Comparison of ENCODE assay signal across 11 mouse cellular contexts in genomic region chr16:35747417-35748236, GRCm38 (mm10). TPM values are rescaled to one million over a fixed set of nuclear protein-coding genes. Genes with fewer than 3 reads are reported as not detected.
DNase-seq lines count a peak whose midpoint lies in the region; ATAC-seq and TF ChIP-seq lines count a peak whose summit lies in the region.
"Had no signal": no experiment of that assay in that cellular context is flagged by ENCODE, and none has a peak within 500 bp of the region (broad histone marks: within the 10 kb centered on the region; RNA-seq: fewer than 3 reads in every experiment).

No protein-coding gene starts in this region.

- H3K4me3 ChIP-seq in forebrain, embryonic 15.5 days, result no peak overlapping the region
- H3K4me3 ChIP-seq in forebrain, embryonic 11.5 days (ENCODE audit: low read depth, low read length), result no peak overlapping the region
- no peak overlapping the region for H3K4me3 ChIP-seq in liver, postnatal 0 days (ENCODE audit: low read depth, low read length)
- no peak overlapping the region for H3K4me3 ChIP-seq in liver, embryonic 11.5 days (ENCODE audit: low read depth, low read length)
- H3K4me3 ChIP-seq: liver, embryonic 12.5 days had no signal

- no peaks in the 10 kb centered on the region for H3K27me3 ChIP-seq in forebrain, embryonic 15.5 days
- H3K27me3 ChIP-seq in forebrain, embryonic 11.5 days (ENCODE audit: control insufficient read depth, insufficient read depth, low read length), result no peaks in the 10 kb centered on the region
- no peaks in the 10 kb centered on the region for H3K27me3 ChIP-seq in liver, postnatal 0 days (ENCODE audit: insufficient read depth, low read length)
- H3K27me3 ChIP-seq in liver, embryonic 11.5 days (replicated peaks; ENCODE audit: control insufficient read depth, insufficient read depth, low read length), result no peaks in the 10 kb centered on the region
- H3K27me3 ChIP-seq: liver, embryonic 12.5 days had no signal

- H3K4me2 ChIP-seq in forebrain, embryonic 15.5 days (replicated peaks), result no peak overlapping the region
- no peak overlapping the region for H3K4me2 ChIP-seq in forebrain, embryonic 11.5 days (ENCODE audit: low read depth, low read length, severe bottlenecking)
- H3K4me2 ChIP-seq in liver, postnatal 0 days (ENCODE audit: low read depth, low read length), result no peak overlapping the region
- H3K4me2 ChIP-seq in liver, embryonic 11.5 days, result no peak overlapping the region
- H3K4me2 ChIP-seq: liver, embryonic 12.5 days had no signal

- WGBS in forebrain, embryonic 15.5 days, result 55% methylated on average over 9 of the region's 9 CpGs
- 90% methylated on average over 9 of the region's 9 CpGs for WGBS in forebrain, embryonic 11.5 days
- 65% methylated on average over 9 of the region's 9 CpGs for WGBS in liver, postnatal 0 days (ENCODE audit: insufficient replicate concordance)
- WGBS in liver, embryonic 11.5 days, result 85% methylated on average over 9 of the region's 9 CpGs

- no peak for TF ChIP-seq CTCF in liver, postnatal 0 days (IDR thresholded peaks at IDR 0.05; ENCODE audit: low read depth)

- no peak overlapping the region for H3K9ac ChIP-seq in forebrain, embryonic 15.5 days (replicated peaks)
- H3K9ac ChIP-seq in forebrain, embryonic 11.5 days (ENCODE audit: low read length), result no peak overlapping the region
- H3K9ac ChIP-seq in liver, postnatal 0 days (replicated peaks), result no peak overlapping the region
- no peak overlapping the region for H3K9ac ChIP-seq in liver, embryonic 11.5 days (ENCODE audit: low read depth, low read length)
- H3K9ac ChIP-seq: liver, embryonic 12.5 days had no signal

- H3K27ac ChIP-seq in forebrain, embryonic 15.5 days (replicated peaks), result peak overlapping the region; percentile 3; the same call in 1 of the 2 replicates
- no peak overlapping the region; the same call in 1 of the 2 replicates for H3K27ac ChIP-seq in forebrain, embryonic 11.5 days (ENCODE audit: low read depth, low read length)
- H3K27ac ChIP-seq in liver, postnatal 0 days (ENCODE audit: low read depth), result 0 out of 2 replicates have a peak overlapping the region, but pooled peaks have one; percentile 11
- no peak overlapping the region for H3K27ac ChIP-seq in liver, embryonic 11.5 days (ENCODE audit: low read depth, low read length)
- H3K27ac ChIP-seq: liver, embryonic 12.5 days; macrophage had no signal

- DNase-seq in forebrain, embryonic 11.5 days (ENCODE audit: low spot score), result no peak
- DNase-seq in liver, postnatal 0 days, result peak; percentile 35
- DNase-seq in liver, embryonic 11.5 days (ENCODE audit: low spot score), result no peak
- DNase-seq in cerebellum, postnatal 25 days, result peak; percentile 37 to 48
- peak; percentile 69 to 79 for DNase-seq in thymus, postnatal 10 days (ENCODE audit: low spot score in 2 of 2)
- DNase-seq: right cerebral cortex, postnatal 4 days had no signal

- H3K9me3 ChIP-seq in forebrain, embryonic 15.5 days, result no peaks in the 10 kb centered on the region
- H3K9me3 ChIP-seq in forebrain, embryonic 11.5 days (ENCODE audit: control insufficient read depth, low read length), result no peaks in the 10 kb centered on the region
- H3K9me3 ChIP-seq in liver, postnatal 0 days (ENCODE audit: low read length), result no peaks in the 10 kb centered on the region
- H3K9me3 ChIP-seq in liver, embryonic 11.5 days (ENCODE audit: control insufficient read depth, low read length), result no peaks in the 10 kb centered on the region
- H3K9me3 ChIP-seq: liver, embryonic 12.5 days had no signal

- H3K36me3 ChIP-seq in forebrain, embryonic 15.5 days, result no peaks in the 10 kb centered on the region
- no peaks in the 10 kb centered on the region for H3K36me3 ChIP-seq in forebrain, embryonic 11.5 days (ENCODE audit: control insufficient read depth, insufficient read depth, low read length)
- peaks cover 4% of the 10 kb centered on the region; the same call in 1 of the 2 replicates for H3K36me3 ChIP-seq in liver, postnatal 0 days (replicated peaks; ENCODE audit: insufficient read depth, low read length)
- no peaks in the 10 kb centered on the region for H3K36me3 ChIP-seq in liver, embryonic 11.5 days (ENCODE audit: control insufficient read depth, insufficient read depth, low read length)
- H3K36me3 ChIP-seq: liver, embryonic 12.5 days had no signal

- no peak for ATAC-seq in forebrain, embryonic 15.5 days (replicated peaks)
- no peak for ATAC-seq in forebrain, embryonic 11.5 days (replicated peaks; ENCODE audit: low FRiP score)
- ATAC-seq in liver, postnatal 0 days, result peak; percentile 19; the same call in 1 of the 2 replicates
- no peak for ATAC-seq in liver, embryonic 11.5 days (replicated peaks; ENCODE audit: low FRiP score)
- ATAC-seq in erythroblast, adult 5-6 weeks (replicated peaks; ENCODE audit: low FRiP score, poor library complexity, severe bottlenecking), result no peak
- ATAC-seq in inflammation-experienced regulatory T-cells, adult 6 months, result no peak
- ATAC-seq: liver, embryonic 12.5 days had no signal

- H3K4me1 ChIP-seq in forebrain, embryonic 15.5 days, result peaks cover 13% of the 10 kb centered on the region
- H3K4me1 ChIP-seq in forebrain, embryonic 11.5 days (replicated peaks; ENCODE audit: control insufficient read depth, insufficient read depth, low read length), result no peaks in the 10 kb centered on the region
- H3K4me1 ChIP-seq in liver, postnatal 0 days (ENCODE audit: insufficient read depth), result no peaks in the 10 kb centered on the region
- no peaks in the 10 kb centered on the region for H3K4me1 ChIP-seq in liver, embryonic 11.5 days (replicated peaks; ENCODE audit: control insufficient read depth, insufficient read depth, low read length)

- TF ChIP-seq EP300 in liver, postnatal 0 days (IDR thresholded peaks at IDR 0.05; ENCODE audit: low read depth), result no peak

RNA-seq across cellular contexts. Expression of gene Dirc2, which starts 21.5 kb away (rescaled TPM):
- 33.1 and 40.1 TPM in 2 replicates for polyA plus RNA-seq in forebrain, embryonic 15.5 days (2015; fragmentation: Nextera tagmentation; extraction: Ambion mirVana)
- 13.9 and 16.2 TPM in 2 replicates for polyA plus RNA-seq in forebrain, embryonic 11.5 days (2014; fragmentation: Nextera tagmentation; extraction: Ambion mirVana)
- polyA plus RNA-seq in liver, postnatal 0 days (2015; fragmentation: Nextera tagmentation; extraction: Ambion mirVana), result 5.7 and 6.2 TPM in 2 replicates
- polyA plus RNA-seq in liver, embryonic 11.5 days (2014; fragmentation: Nextera tagmentation; extraction: Ambion mirVana), result 7.5 and 8.0 TPM in 2 replicates
- 15.2 and 16.7 TPM in 2 replicates for total RNA-seq in erythroblast, adult 5-6 weeks (2015; ENCODE audit: low replicate concordance)
- 19.2 and 23.3 TPM in 2 replicates for total RNA-seq in erythroblast, adult 5-6 weeks (2017; ENCODE audit: low replicate concordance)
- 1 to 10 TPM; 1.4 to 4.9 (median 1.9) TPM for polyA plus RNA-seq in inflammation-experienced regulatory T-cells, adult 6 months (2017; shearing (Covaris generic))

RNA-seq across cellular contexts. Expression of gene Hspbap1, which starts 22.5 kb away (rescaled TPM):
- polyA plus RNA-seq in forebrain, embryonic 15.5 days (2015; fragmentation: Nextera tagmentation; extraction: Ambion mirVana), result 22.4 and 23.7 TPM in 2 replicates
- 24.2 and 25.3 TPM in 2 replicates for polyA plus RNA-seq in forebrain, embryonic 11.5 days (2014; fragmentation: Nextera tagmentation; extraction: Ambion mirVana)
- polyA plus RNA-seq in liver, postnatal 0 days (2015; fragmentation: Nextera tagmentation; extraction: Ambion mirVana), result 6.9 and 7.6 TPM in 2 replicates
- polyA plus RNA-seq in liver, embryonic 11.5 days (2014; fragmentation: Nextera tagmentation; extraction: Ambion mirVana), result 30.1 and 30.4 TPM in 2 replicates
- 30.4 and 37.4 TPM in 2 replicates for total RNA-seq in erythroblast, adult 5-6 weeks (2015; ENCODE audit: low replicate concordance)
- 63.4 and 71.3 TPM in 2 replicates for total RNA-seq in erythroblast, adult 5-6 weeks (2017; ENCODE audit: low replicate concordance)
- polyA plus RNA-seq in inflammation-experienced regulatory T-cells, adult 6 months (2017; shearing (Covaris generic)), result 10 to 100 TPM; 20.7 to 25.2 (median 21.8) TPM

Comparison
In these comparisons a context has a peak if more than half of its experiments do, and no peak if none do; other contexts are left out.
1. H3K27ac ChIP-seq: peak in forebrain, embryonic 15.5 days (single experiment) and liver, postnatal 0 days (single experiment); none in forebrain, embryonic 11.5 days (single experiment) and liver, embryonic 11.5 days (single experiment).
2. DNase-seq: peak in liver, postnatal 0 days (single experiment), cerebellum, postnatal 25 days (2 of 2) and thymus, postnatal 10 days (2 of 2); none in forebrain, embryonic 11.5 days (single experiment) and liver, embryonic 11.5 days (single experiment).